ENCODE assay signal across 9 mouse cellular contexts in genomic region chr13:47843541-47844267, GRCm38 (mm10).
DNase-seq lines count a peak whose midpoint lies in the region; ATAC-seq and TF ChIP-seq lines count a peak whose summit lies in the region.
"Had no signal": no experiment of that assay in that cellular context is flagged by ENCODE, and none has a peak within 500 bp of the region (broad histone marks: within the 10 kb centered on the region; RNA-seq: fewer than 3 reads in every experiment).

No protein-coding gene starts in this region.

- DNase-seq in retina, embryonic 14.5 days (ENCODE audit: low spot score), result peak; percentile 21
- DNase-seq in retina, postnatal 1 day, result no peak
- DNase-seq in hindbrain, postnatal 0 days (ENCODE audit: low spot score), result peak; percentile 30
- DNase-seq in natural killer cell, adult 2 months (ENCODE audit: low spot score in 2 of 2), result no peak
- DNase-seq: heart, adult 11 months; liver, embryonic 13.5 days had no signal

- H3K4me2 ChIP-seq in forebrain, embryonic 12.5 days, result peak overlapping the region; percentile 42
- H3K4me2 ChIP-seq in hindbrain, postnatal 0 days (ENCODE audit: low read depth, low read length), result peak overlapping the region; percentile 38
- H3K4me2 ChIP-seq in stomach, embryonic 16.5 days (ENCODE audit: low read depth, low read length), result peak overlapping the region; percentile 19; the same call in 1 of the 2 replicates
- H3K4me2 ChIP-seq in kidney, embryonic 15.5 days, result no peak overlapping the region
- H3K4me2 ChIP-seq: liver, embryonic 13.5 days had no signal

- peaks cover 28% of the 10 kb centered on the region for H3K4me1 ChIP-seq in forebrain, embryonic 12.5 days
- peaks cover 13% of the 10 kb centered on the region for H3K4me1 ChIP-seq in hindbrain, postnatal 0 days (ENCODE audit: insufficient read depth, low read length)
- peaks cover 5% of the 10 kb centered on the region; the same call in 1 of the 2 replicates for H3K4me1 ChIP-seq in stomach, embryonic 16.5 days (ENCODE audit: control insufficient read depth, insufficient read depth, low read length)
- peaks cover 9% of the 10 kb centered on the region; the same call in 1 of the 2 replicates for H3K4me1 ChIP-seq in kidney, embryonic 15.5 days
- H3K4me1 ChIP-seq: liver, embryonic 13.5 days had no signal

- H3K9me3 ChIP-seq in forebrain, embryonic 12.5 days, result no peaks in the 10 kb centered on the region
- H3K9me3 ChIP-seq in hindbrain, postnatal 0 days (ENCODE audit: low read length), result no peaks in the 10 kb centered on the region
- H3K9me3 ChIP-seq in stomach, embryonic 16.5 days (replicated peaks; ENCODE audit: control insufficient read depth, low read length), result no peaks in the 10 kb centered on the region
- no peaks in the 10 kb centered on the region for H3K9me3 ChIP-seq in kidney, embryonic 15.5 days (replicated peaks)
- H3K9me3 ChIP-seq: liver, embryonic 13.5 days had no signal

- WGBS in forebrain, embryonic 12.5 days, result 7% methylated on average over 13 of the region's 13 CpGs
- WGBS in hindbrain, postnatal 0 days, result 14% methylated on average over 13 of the region's 13 CpGs
- 49% methylated on average over 13 of the region's 13 CpGs for whole genome bisulfite sequencing in stomach, embryonic 16.5 days
- 59% methylated on average over 13 of the region's 13 CpGs for WGBS in kidney, embryonic 15.5 days

- H3K27me3 ChIP-seq in forebrain, embryonic 12.5 days, result peaks cover 8% of the 10 kb centered on the region; the same call in 1 of the 2 replicates
- H3K27me3 ChIP-seq in hindbrain, postnatal 0 days (ENCODE audit: insufficient read depth, low read length), result no peaks in the 10 kb centered on the region
- H3K27me3 ChIP-seq in stomach, embryonic 16.5 days (ENCODE audit: control insufficient read depth, insufficient read depth, low read length), result no peaks in the 10 kb centered on the region
- no peaks in the 10 kb centered on the region for H3K27me3 ChIP-seq in kidney, embryonic 15.5 days
- H3K27me3 ChIP-seq: liver, embryonic 13.5 days had no signal

- H3K36me3 ChIP-seq in forebrain, embryonic 12.5 days (replicated peaks), result no peaks in the 10 kb centered on the region
- no peaks in the 10 kb centered on the region for H3K36me3 ChIP-seq in hindbrain, postnatal 0 days (ENCODE audit: insufficient read depth, low read length)
- H3K36me3 ChIP-seq in stomach, embryonic 16.5 days (ENCODE audit: control insufficient read depth, insufficient read depth, low read length), result no peaks in the 10 kb centered on the region
- no peaks in the 10 kb centered on the region for H3K36me3 ChIP-seq in kidney, embryonic 15.5 days
- H3K36me3 ChIP-seq: liver, embryonic 13.5 days had no signal

- peak overlapping the region; percentile 62 for H3K27ac ChIP-seq in forebrain, embryonic 12.5 days
- H3K27ac ChIP-seq in hindbrain, postnatal 0 days, result peak overlapping the region; percentile 54; the same call in 1 of the 2 replicates
- H3K27ac ChIP-seq in stomach, embryonic 16.5 days (ENCODE audit: low read length), result no peak overlapping the region; the same call in 1 of the 2 replicates
- no peak overlapping the region for H3K27ac ChIP-seq in kidney, embryonic 15.5 days
- H3K27ac ChIP-seq: liver, embryonic 13.5 days had no signal

- TF ChIP-seq CTCF in hindbrain, postnatal 0 days (IDR thresholded peaks at IDR 0.05; ENCODE audit: low read depth), result no peak

- H3K9ac ChIP-seq in forebrain, embryonic 12.5 days, result no peak overlapping the region
- H3K9ac ChIP-seq in hindbrain, postnatal 0 days (replicated peaks; ENCODE audit: low read length), result no peak overlapping the region
- no peak overlapping the region for H3K9ac ChIP-seq in stomach, embryonic 16.5 days (ENCODE audit: low read length)
- no peak overlapping the region for H3K9ac ChIP-seq in kidney, embryonic 15.5 days
- H3K9ac ChIP-seq: liver, embryonic 13.5 days had no signal

- ATAC-seq in forebrain, embryonic 12.5 days (ENCODE audit: low FRiP score), result peak; percentile 64
- ATAC-seq in hindbrain, postnatal 0 days, result no peak
- peak; percentile 69; the same call in 1 of the 2 replicates for ATAC-seq in stomach, embryonic 16.5 days (ENCODE audit: insufficient read depth, low FRiP score)
- no peak for ATAC-seq in kidney, embryonic 15.5 days (replicated peaks; ENCODE audit: low FRiP score)

- H3K4me3 ChIP-seq in forebrain, embryonic 12.5 days (replicated peaks), result no peak overlapping the region
- peak overlapping the region; percentile 12; the same call in 1 of the 2 replicates for H3K4me3 ChIP-seq in hindbrain, postnatal 0 days (ENCODE audit: low read length)
- H3K4me3 ChIP-seq in stomach, embryonic 16.5 days (replicated peaks; ENCODE audit: low read length), result no peak overlapping the region
- H3K4me3 ChIP-seq in kidney, embryonic 15.5 days (replicated peaks), result no peak overlapping the region
- H3K4me3 ChIP-seq: liver, embryonic 13.5 days had no signal

Comparison
In these comparisons a context has a peak if more than half of its experiments do, and no peak if none do; other contexts are left out.
1. DNase-seq: peak in retina, embryonic 14.5 days (single experiment) and hindbrain, postnatal 0 days (single experiment); none in retina, postnatal 1 day (single experiment) and natural killer cell, adult 2 months (0 of 2).
2. ATAC-seq: peak in forebrain, embryonic 12.5 days (single experiment) and stomach, embryonic 16.5 days (single experiment); none in hindbrain, postnatal 0 days (single experiment) and kidney, embryonic 15.5 days (single experiment).
3. H3K27ac ChIP-seq: peak in forebrain, embryonic 12.5 days (single experiment) and hindbrain, postnatal 0 days (single experiment); none in stomach, embryonic 16.5 days (single experiment) and kidney, embryonic 15.5 days (single experiment).